Mouse (Mus musculus) testis, adult 2 months (tissue): ENCODE data around the gene Il17a.

Experiments used
- CTCF ChIP-seq: fragments of 200-500 bp; IDR thresholded peaks from 2 replicates; pipeline ENCODE4 v1.5.1; 2012; ENCODE audit warnings: low read depth, mild to moderate bottlenecking, inconsistent platforms, low read length, moderate library complexity; ENCODE audit not compliant: control insufficient read depth, insufficient read depth, insufficient replicate concordance
- POLR2A ChIP-seq: fragments of 200-500 bp; IDR thresholded peaks from 2 replicates; pipeline ENCODE4 v1.6.1; 2012; ENCODE audit warnings: low read depth, mild to moderate bottlenecking, inconsistent platforms, low read length, moderate library complexity; ENCODE audit not compliant: control insufficient read depth

DNA sequence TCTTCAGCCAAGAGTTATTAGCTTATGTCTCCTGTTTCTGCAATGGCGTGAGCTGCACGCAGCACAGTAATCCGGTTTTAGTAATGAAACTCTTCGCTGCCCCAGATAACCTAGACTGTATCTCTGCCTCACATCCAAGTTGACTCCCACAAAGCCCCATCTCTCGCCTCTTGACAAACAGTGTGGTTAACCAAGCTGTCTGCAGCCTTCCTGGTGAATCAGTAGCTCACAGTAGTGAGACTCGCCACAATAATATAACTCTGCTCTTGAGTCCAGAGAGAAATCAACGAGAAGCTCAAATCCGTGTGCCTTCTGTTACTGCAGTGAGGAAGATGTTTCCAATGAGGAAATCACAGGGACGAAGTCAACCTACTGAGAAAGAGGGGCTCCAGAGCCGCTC, 23.7 kb downstream of the Il17a start:
- TF ChIP-seq POLR2A (no peak), CTCF (no peak)
